Mouse (Mus musculus) layer of hippocampus, adult 11-12 months (tissue): Measurements from ENCODE around the gene Lig3.

Source experiments
- DNase-seq: peaks from one replicate; pipeline ENCODE4 v3.0.0; 2022; ENCODE audit warnings: low spot score

Gene Lig3

DNA sequence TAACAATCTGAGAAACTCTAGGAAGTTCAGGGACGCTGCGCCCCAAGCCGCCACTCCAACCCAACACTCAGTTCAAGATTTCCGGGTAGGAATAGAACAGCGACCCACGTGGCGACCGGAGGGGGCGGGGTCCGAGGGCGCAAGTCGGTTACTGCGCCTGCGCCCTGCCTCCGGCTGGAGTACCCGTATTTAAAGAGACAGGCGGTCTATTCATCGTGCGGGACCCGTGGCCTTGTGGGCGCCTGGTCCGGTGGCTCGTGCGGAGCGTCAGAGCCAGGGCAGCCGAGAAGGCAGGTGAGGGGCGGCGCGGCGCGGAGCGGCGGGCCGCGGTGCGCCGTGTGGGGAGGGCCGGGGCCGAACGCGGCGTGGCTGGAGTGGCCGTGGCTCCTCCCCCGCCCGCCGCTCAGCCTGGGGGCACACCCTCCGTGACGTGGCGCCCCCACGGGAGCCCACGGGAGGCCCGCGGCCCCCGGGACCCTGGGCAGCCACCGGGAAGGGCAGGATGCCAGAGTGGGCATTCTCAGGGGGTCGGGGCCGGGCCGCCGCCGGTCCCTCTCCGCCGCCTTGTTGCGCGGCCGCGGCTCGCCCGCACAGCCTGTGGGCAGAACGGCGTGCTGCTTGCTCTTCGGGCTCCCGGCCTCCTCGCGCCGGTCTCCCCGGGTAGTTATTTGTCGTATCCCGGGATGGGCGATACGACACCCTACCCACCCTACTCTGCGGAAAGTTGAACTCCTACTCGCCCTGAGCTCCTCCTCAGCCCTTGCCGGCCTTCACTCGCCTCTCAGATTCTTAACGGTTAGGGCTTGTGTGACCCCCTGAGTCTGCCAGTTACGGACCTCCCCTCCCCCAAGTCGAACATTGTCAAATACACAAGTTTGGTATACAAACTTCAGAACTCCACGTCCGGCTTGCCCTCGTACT lies at the start of gene Lig3:
Gene Lig3 (plus strand): TSS at position 126 of the 921 bp plus-strand sequence.
- DNase-seq = peak; percentile 95

- no peak for DNase-seq
These were observed 46.7 kb upstream of the Lig3 start for GRCm38 (mm10) chr11:82734227-82734626.

DNA sequence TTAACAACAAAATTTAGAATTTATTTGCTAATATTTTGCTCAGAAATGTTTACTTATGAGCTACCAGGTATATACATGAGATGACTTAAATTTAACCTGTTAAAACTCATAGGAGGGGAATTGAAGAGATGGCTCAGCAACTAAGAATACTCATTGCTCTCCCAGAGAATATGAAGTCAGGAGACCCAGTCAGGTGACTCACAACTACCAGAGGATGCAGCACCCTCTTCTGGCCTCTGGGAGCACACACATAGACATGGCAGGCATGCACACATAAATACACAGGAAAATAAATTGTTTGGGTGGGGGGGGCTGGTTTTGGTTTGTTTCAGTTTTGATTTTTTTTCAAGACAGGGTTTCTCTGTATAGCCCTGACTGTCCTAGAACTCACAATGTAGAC lies 41.9 kb upstream of the Lig3 start:
- DNase-seq = no peak

DNA sequence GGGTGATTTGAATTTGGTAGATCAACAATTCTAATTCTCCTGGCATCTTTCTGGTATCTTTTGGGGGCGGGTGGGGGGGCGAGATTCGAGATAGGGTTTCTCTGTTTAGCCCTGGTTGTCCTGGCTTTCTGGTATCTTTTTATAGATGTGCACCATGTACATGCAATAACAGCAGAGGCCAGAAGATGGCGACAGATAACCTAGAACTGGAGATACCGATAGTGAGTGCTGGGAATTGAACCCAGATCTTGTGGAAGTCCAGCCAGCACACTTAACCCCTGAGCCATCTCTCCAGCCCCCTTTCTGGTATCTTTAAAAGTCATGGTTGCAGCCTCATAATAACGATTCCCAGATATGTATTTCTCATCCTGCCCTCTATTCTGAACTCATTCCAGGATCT lies 34.8 kb upstream of the Lig3 start:
- DNase-seq = peak; percentile 29

GRCm38 (mm10) chr11:82746857-82747366 lies 34.0 kb upstream of the Lig3 start:
- DNase-seq = peak; percentile 8

DNA sequence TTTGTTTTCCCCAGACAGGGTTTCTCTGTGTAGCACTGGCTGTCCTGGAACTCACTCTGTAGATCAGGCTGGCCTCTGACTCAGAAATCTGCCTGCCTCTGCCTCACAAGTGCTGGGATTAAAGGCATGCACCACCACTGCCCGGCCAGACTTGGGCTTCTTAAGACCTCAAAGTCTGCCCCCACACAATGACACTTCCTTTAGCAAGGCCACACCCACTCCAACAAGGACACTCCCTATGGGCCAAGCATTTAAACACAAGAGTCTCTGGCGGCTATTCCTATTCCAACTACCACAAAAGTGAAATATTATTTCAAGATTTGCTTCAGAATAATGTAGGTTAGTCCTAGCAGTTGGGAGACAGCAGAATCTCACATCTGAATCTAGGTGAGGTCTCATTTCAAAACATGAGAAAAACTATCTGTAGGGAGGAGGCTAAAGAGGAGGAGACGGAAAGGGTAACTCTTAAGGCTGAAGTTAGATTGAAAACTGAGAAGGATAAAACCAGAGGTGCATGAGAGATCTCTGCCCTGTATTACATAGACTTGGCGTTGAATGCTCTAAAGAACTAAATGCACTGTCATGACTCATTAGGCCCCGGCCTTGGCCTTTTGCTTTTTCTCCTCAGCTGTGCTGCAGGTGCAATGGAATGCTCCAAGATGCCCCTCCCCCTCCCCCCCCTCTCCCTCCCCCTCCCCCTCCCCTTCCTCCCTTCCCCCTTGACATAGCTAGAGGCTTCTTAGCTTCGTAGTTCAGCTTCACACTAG lies 28.4 kb upstream of the Lig3 start:
- DNase-seq = no peak

GRCm38 (mm10) chr11:82755919-82756318 lies 25.0 kb upstream of the Lig3 start:
- DNase-seq = no peak

DNA sequence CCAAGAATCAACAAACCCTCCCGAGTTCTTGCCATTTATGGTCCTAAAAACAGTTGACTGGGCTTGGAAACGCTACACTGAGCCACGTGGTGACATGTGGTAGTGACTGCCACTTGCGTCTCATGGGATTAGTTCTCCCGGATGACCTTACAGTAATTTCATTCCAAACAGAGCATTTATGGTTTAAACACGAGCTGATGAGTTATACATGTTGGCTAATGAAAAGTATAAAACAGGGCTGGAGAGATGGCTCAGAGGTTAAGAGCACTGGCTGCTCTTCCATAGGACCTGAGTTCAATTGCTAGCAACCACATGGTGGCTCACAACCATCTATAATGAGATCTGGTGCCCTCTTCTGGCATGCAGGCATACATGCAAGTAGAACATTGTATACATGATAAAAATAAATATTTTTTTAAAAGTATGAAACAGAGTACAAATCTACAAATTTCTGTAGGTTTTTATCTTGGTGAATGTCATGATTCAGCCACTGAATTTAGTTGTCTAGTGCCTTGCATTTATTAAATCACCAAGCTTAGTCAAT lies 18.6 kb upstream of the Lig3 start:
- no peak for DNase-seq

DNA sequence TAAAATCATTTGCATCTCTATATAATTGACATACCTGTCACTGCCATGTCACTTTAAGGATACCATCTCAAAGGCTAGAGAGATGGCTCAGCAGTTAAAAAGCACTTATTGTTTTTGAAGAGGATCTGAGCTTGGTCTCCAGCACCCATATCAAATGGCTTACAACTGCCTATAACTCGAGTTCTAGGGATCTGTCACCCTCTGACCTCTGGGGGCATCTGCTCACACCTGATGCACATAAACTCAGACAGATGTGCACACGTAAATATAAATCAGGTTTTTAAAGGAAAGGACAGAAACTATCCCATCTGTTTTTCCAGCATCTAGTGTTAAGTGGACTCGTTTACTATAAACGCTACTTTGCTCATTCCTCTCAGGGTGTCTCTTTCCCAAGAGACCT lies 17.6 kb upstream of the Lig3 start:
- DNase-seq = no peak

GRCm38 (mm10) chr11:82763742-82764437 lies 17.0 kb upstream of the Lig3 start, which contains the start of the genes Cct6b and Zfp830:
TSS of gene Cct6b (minus strand) at chr11:82764321.
TSS of gene Zfp830 (plus strand) at chr11:82764345.
- peak; percentile 94 for DNase-seq

DNA sequence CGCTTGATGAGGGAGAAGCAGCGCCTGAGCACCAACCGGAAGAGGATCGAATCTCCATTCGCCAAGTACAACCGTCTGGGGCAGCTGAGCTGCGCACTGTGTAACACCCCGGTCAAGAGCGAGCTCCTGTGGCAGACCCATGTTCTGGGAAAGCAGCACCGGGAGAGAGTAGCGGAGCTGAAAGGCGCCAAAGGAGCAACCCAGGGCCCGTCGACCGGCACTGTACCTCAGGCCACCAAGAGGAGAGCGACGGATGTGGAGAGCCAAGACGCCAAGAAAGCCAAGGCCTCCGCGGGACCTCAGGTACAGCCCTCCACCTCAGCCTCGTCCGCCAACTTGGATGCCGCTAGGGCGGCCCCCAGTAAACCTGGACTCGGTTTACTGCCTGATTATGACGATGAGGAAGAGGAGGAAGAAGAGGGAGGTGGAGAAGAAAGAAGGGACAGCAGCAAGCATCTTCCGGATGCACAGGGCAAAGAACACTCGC lies 16.4 kb upstream of the Lig3 start:
- no peak for DNase-seq

DNA sequence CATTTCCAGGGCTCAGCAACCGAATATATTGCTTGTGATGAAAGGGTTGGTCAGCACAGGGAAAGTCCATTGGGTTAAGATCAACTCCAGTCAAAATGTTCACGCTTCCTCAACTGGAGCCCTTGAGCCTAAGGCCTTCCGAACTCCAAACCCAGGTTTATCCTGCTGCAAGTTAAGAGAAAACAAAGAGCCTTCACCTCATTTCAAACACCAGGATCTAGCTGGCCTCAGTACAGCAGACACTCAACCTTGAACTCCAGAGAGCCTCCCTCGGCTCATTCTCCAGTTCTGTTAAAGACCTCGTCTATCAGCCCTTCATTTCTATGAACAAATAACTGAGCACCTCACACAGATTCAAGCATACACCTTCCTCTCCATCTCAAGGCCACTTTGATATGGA lies 774 bp upstream of the Lig3 start:
- no peak for DNase-seq

- no peak for DNase-seq
These were observed 1.3 kb downstream of the Lig3 start for GRCm38 (mm10) chr11:82782197-82782596.

DNA sequence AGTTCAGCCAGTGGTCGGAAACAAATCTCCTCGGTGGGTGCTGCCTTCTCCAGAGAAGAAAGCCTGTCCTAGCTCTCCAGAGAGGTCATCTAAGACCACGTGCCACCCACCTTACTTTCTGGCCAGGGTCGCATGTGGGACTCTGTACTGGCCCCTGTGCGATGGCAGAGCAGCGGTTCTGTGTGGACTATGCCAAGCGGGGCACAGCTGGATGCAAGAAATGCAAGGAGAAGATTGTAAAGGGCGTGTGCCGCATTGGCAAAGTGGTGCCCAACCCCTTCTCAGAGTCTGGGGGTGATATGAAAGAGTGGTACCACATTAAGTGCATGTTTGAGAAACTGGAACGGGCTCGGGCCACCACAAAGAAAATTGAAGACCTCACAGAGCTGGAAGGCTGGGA lies 2.5 kb downstream of the Lig3 start:
- no peak for DNase-seq

DNA sequence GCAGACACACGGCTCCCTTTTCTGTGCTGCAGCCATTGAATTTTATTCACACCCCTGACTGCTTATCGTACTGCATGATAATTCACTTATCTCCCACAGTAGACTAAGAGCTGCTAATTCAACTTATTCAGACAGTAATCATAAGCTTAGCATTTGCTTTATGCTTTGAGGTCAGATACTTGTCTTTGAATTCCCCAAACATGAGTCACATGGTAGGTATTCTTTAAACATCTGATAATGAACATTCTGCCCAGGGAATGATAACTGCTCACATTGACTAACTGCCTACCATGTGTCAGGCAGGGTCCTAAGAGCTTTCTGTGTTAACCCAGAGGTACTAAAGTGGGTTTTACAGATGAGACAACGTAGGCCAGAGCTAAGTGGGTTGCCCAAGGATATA lies 25.7 kb downstream of the Lig3 start:
- no peak for DNase-seq

- DNase-seq = no peak
These were observed 26.5 kb downstream of the Lig3 start for GRCm38 (mm10) chr11:82807370-82807769.

DNA sequence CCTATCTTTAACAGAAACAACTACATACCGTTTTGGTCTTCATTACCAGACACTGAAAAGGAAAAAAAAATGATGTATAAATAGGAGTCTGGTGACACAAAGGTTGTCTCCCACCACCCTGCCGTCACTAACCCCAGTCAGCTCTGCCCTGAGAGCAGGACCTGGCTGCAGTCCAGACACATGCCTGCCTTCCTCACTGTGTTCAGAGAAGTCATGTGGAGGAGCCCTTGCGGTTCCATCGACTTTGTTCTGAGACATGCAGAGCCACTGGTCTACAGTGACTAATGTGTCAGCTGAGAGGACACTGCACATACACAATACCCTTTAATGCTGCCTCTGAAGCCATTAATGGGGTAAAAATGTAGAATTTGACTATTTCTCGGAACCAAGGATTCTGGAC lies 27.6 kb downstream of the Lig3 start:
- no peak for DNase-seq

GRCm38 (mm10) chr11:82819350-82819749 lies 38.4 kb downstream of the Lig3 start:
- peak; percentile 58 for DNase-seq

GRCm38 (mm10) chr11:82820788-82821456 lies 40.0 kb downstream of the Lig3 start:
- no peak for DNase-seq

GRCm38 (mm10) chr11:82826818-82827217 lies 45.9 kb downstream of the Lig3 start:
- DNase-seq = no peak
